Mouse (Mus musculus): ENCODE measurements around the gene Jchain. TPM values are rescaled to one million over a fixed set of nuclear protein-coding genes. Genes with fewer than 3 reads are reported as not detected.

Gene Jchain
- total and polyA plus RNA-seq, 3 experiments: 336 to 1,319 (median 477) TPM

GRCm38 (mm10) chr5:88562863-88563780 is 35.4 kb upstream of the Jchain start:
- no peaks in the 10 kb centered on the region for H3K9me3 ChIP-seq (replicated peaks; ENCODE audit: low read length)
- H3K79me2 ChIP-seq (replicated peaks; ENCODE audit: control insufficient read depth, extremely low read depth, insufficient read depth, poor library complexity, severe bottlenecking): peaks cover 52% of the 10 kb centered on the region
- no peaks in the 10 kb centered on the region for H3K27me3 ChIP-seq (replicated peaks)
- no peak for DNase-seq (ENCODE audit: extremely low read depth)
- peaks cover 4 to 31% of the 10 kb centered on the region in 2 experiments for H3K4me1 ChIP-seq (ENCODE audit: control insufficient read depth in 1 of 2, insufficient read depth in 2 of 2)
- no peak for TF ChIP-seq HCFC1 (IDR thresholded peaks at IDR 0.05; ENCODE audit: low read depth, low read length)
- TF ChIP-seq EP300 (IDR thresholded peaks at IDR 0.05; ENCODE audit: low read length): no peak
- no peak for TF ChIP-seq USF2 (conservative IDR thresholded peaks at IDR 0.05; ENCODE audit: low read depth, low read length)
- TF ChIP-seq TBP (conservative IDR thresholded peaks at IDR 0.05; ENCODE audit: low read depth, low read length): 0 out of 2 replicates have a peak, but pooled peaks have one; percentile 50
- no peak for TF ChIP-seq GABPA (IDR thresholded peaks at IDR 0.05; ENCODE audit: insufficient replicate concordance, low read depth, low read length)
- no peak for TF ChIP-seq BHLHE40 (IDR thresholded peaks at IDR 0.05; ENCODE audit: low read depth, low read length)
- no peak for TF ChIP-seq KAT2A (IDR thresholded peaks at IDR 0.05; ENCODE audit: insufficient replicate concordance, low read length)
- TF ChIP-seq SMC3 (IDR thresholded peaks at IDR 0.05; ENCODE audit: low read depth, low read length): no peak
- no peak for TF ChIP-seq ELF1 (IDR thresholded peaks at IDR 0.05; ENCODE audit: low read depth, low read length)
- peak in 1 of 2 experiments; percentile 57; a peak in 2 of 4 replicates for TF ChIP-seq CTCF (conservative IDR thresholded peaks at IDR 0.05 in 1 of 2, IDR thresholded peaks at IDR 0.05 in 1 of 2; ENCODE audit: low read depth in 2 of 2, low read length in 2 of 2)
- TF ChIP-seq UBTF (IDR thresholded peaks at IDR 0.05; ENCODE audit: low read depth, low read length): no peak
- TF ChIP-seq RAD21 (IDR thresholded peaks at IDR 0.05; ENCODE audit: low read depth, low read length): no peak; the same call in none of the 2 replicates
- TF ChIP-seq CHD2 (IDR thresholded peaks at IDR 0.05; ENCODE audit: low read length): no peak
- no peak for TF ChIP-seq ZC3H11A (IDR thresholded peaks at IDR 0.05; ENCODE audit: low read depth, low read length)
- TF ChIP-seq SIN3A (IDR thresholded peaks at IDR 0.05; ENCODE audit: low read length): 0 out of 2 replicates have a peak, but pooled peaks have one; percentile 19
- TF ChIP-seq POLR2AphosphoS2 (IDR thresholded peaks at IDR 0.05; ENCODE audit: low read depth, low read length): no peak
- no peak for TF ChIP-seq ZMIZ1 (IDR thresholded peaks at IDR 0.05; ENCODE audit: low read depth, low read length)
- TF ChIP-seq NELFE (IDR thresholded peaks at IDR 0.05; ENCODE audit: low read depth, low read length): 0 out of 2 replicates have a peak, but pooled peaks have one; percentile 32
- peak; percentile 74; the same call in 1 of the 2 replicates for TF ChIP-seq MYC (IDR thresholded peaks at IDR 0.05; ENCODE audit: low read depth, low read length)
- no peak for TF ChIP-seq PAX5 (IDR thresholded peaks at IDR 0.05; ENCODE audit: low read length)
- TF ChIP-seq MAFK (IDR thresholded peaks at IDR 0.05; ENCODE audit: insufficient replicate concordance, low read length): no peak; the same call in 1 of the 2 replicates
- no peak for TF ChIP-seq E2F4 (IDR thresholded peaks at IDR 0.05; ENCODE audit: insufficient replicate concordance, low read depth, low read length)
- no peak for TF ChIP-seq USF1 (IDR thresholded peaks at IDR 0.05; ENCODE audit: low read depth, low read length)
- no peak for TF ChIP-seq MAX (IDR thresholded peaks at IDR 0.05; ENCODE audit: low read length)
- TF ChIP-seq MEF2A (IDR thresholded peaks at IDR 0.05; ENCODE audit: borderline replicate concordance, low read depth, low read length): no peak
- 0 out of 2 replicates have a peak, but pooled peaks have one; percentile 26 for TF ChIP-seq MXI1 (IDR thresholded peaks at IDR 0.05; ENCODE audit: low read depth, low read length)
- TF ChIP-seq MAZ (IDR thresholded peaks at IDR 0.05; ENCODE audit: low read depth, low read length): no peak
- TF ChIP-seq POLR2A (IDR thresholded peaks at IDR 0.05; ENCODE audit: low read depth, low read length): peak; percentile 48
- TF ChIP-seq JUN (IDR thresholded peaks at IDR 0.05; ENCODE audit: insufficient read depth, low read depth, low read length): no peak
- TF ChIP-seq ETS1 (conservative IDR thresholded peaks at IDR 0.05; ENCODE audit: low read depth, low read length): no peak
- no peak for TF ChIP-seq TCF12 (IDR thresholded peaks at IDR 0.05; ENCODE audit: low read depth, low read length)
- TF ChIP-seq ZNF384 (IDR thresholded peaks at IDR 0.05; ENCODE audit: low read depth, low read length): peak; percentile 84
- TF ChIP-seq JUND (conservative IDR thresholded peaks at IDR 0.05; ENCODE audit: low read depth, low read length): no peak
- dilution Hi-C loops (cut with MboI; ENCODE audit: extremely low pct_ligation_motif_present, extremely low pct_unique_long_range_greater_than_20kb, low sequenced_read_pairs): no loop called here
- peak overlapping the region; percentile 91 for H3K4me2 ChIP-seq (ENCODE audit: insufficient read depth, low read depth, poor library complexity, severe bottlenecking)
- H3K27ac ChIP-seq (ENCODE audit: insufficient read depth, low read depth): peak overlapping the region; percentile 78
- H3K36me3 ChIP-seq (replicated peaks in 1 of 2; ENCODE audit: control insufficient read depth in 1 of 2, insufficient read depth in 1 of 2, low read length in 1 of 2): peaks cover 2 to 4% of the 10 kb centered on the region in 2 experiments
- in situ Hi-C loops (cut with MboI; ENCODE audit: low pct_ligation_motif_present, low pct_unique_long_range_greater_than_20kb, low sequenced_read_pairs): no loop called here
- H3K4me3 ChIP-seq (replicated peaks in 1 of 3; ENCODE audit: low read depth in 2 of 3, low read length in 2 of 3, poor library complexity in 1 of 3): peak overlapping the region; percentile 38 to 92 (median 76)
- peak overlapping the region; percentile 63 for H3K9ac ChIP-seq (ENCODE audit: insufficient read depth, low read depth)

All from CH12.LX (cell line).